Mouse (Mus musculus): Measurements from ENCODE around the gene Gpr33.

DNA sequence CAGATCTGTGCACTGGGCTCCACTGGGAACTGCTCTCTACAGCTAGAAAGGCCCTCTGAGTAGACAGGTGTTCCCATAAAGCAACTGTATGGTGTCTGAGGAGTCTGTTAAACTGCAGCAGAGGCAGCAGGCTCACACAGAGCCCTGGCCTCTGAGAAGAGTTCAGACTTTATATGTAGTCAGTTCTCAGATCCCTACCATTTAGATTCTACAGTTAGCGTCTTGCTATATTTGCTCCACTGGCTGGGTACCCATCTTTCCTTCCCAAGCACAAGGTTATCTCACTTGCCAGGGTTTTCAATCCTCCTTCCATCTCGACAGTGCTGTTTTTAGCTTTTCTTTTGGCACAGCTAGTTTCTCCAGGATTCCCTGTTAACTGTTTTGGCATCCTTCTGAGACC, 37.2 kb downstream of the Gpr33 start:
- TF ChIP-seq POLR2A (IDR thresholded peaks at IDR 0.05; ENCODE audit: insufficient read depth, low read depth, low read length): no peak
- TF ChIP-seq CTCF (IDR thresholded peaks at IDR 0.05; ENCODE audit: insufficient read depth, low read depth, low read length): no peak
